Mouse (Mus musculus) embryonic fibroblast, embryonic 13.5 days (primary cell): ENCODE measurements around the gene Stk24.

Experiments
- CTCF ChIP-seq: IDR thresholded peaks from 2 replicates; pipeline ENCODE4 v1.5.1; 2011; ENCODE audit warnings: mild to moderate bottlenecking, control low read depth, low read length, moderate library complexity, borderline replicate concordance; ENCODE audit not compliant: insufficient read depth
- POLR2A ChIP-seq: IDR thresholded peaks from 2 replicates; pipeline ENCODE4 v1.6.1; 2011; ENCODE audit warnings: low read depth, mild to moderate bottlenecking, control low read depth, low read length, moderate library complexity

DNA sequence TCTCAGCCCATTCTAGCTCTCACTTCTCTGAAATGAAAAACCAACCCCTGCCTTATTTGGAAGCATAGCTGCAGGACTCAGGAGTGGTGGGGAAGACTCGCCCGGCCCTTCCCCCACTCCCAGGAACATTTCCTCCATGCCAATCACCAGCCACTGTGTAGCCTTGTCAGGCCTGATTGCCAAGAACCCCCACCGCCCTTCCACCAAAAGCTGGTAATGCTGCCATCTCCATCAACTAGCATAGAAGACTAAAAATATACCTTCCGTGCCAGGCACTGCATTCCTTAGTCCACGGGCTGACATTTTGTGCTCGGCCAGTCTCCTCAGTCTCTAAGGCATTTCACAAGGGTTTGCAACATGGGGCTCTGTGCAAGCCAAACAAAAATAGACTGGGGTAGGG, 109.3 kb downstream of the Stk24 start:
- TF ChIP-seq CTCF (no peak), POLR2A (no peak)
